In genomic region chr2:118835115-118835514, GRCm38 (mm10) we compare ENCODE assay signal across 1 mouse cellular context.
TF ChIP-seq lines count a peak whose summit lies in the region.

No protein-coding gene starts in this region.

TF ChIP-seq in myocyte, 11 proteins besides CTCF, POLR2A, EP300 and RAD21:
- TF ChIP-seq TCF12 (IDR thresholded peaks at IDR 0.05; ENCODE audit: insufficient read depth, poor library complexity, severe bottlenecking) = no peak
- peak; percentile 33 for TF ChIP-seq POLR2AphosphoS2 (IDR thresholded peaks at IDR 0.05; ENCODE audit: insufficient read length, low read depth)
